In genomic region chr8:70699116-70699833, GRCm38 (mm10) we compare ENCODE assay signal across 9 mouse cellular contexts. TPM values are rescaled to one million over a fixed set of nuclear protein-coding genes. Genes with fewer than 3 reads are reported as not detected.
DNase-seq lines count a peak whose midpoint lies in the region; ATAC-seq and TF ChIP-seq lines count a peak whose summit lies in the region.
"Had no signal": no experiment of that assay in that cellular context is flagged by ENCODE, and none has a peak within 500 bp of the region (broad histone marks: within the 10 kb centered on the region; RNA-seq: fewer than 3 reads in every experiment).

No protein-coding gene starts in this region.

- in situ Hi-C loops in Patski (cut with MboI; ENCODE audit: low pct_unique_long_range_greater_than_20kb), result no loop called here

- DNase-seq in left cerebral cortex, adult 2 months (ENCODE audit: extremely low spot score in 1 of 2, low spot score in 2 of 2), result no peak
- DNase-seq in left cerebral cortex, postnatal 4 days, result no peak
- no peak for DNase-seq in Patski (ENCODE audit: low read depth, low spot score)

- peaks cover 9% of the 10 kb centered on the region for H3K36me3 ChIP-seq in hindbrain, embryonic 13.5 days
- H3K36me3 ChIP-seq in limb, embryonic 15.5 days, result 0 out of 2 replicates have a peak, but pooled peaks cover 5% of the 10 kb centered on the region
- no peaks in the 10 kb centered on the region for H3K36me3 ChIP-seq in neural tube, embryonic 14.5 days (ENCODE audit: control insufficient read depth, insufficient read depth, low read length)

- no peak; the same call in 1 of the 2 replicates for TF ChIP-seq CTCF in left cerebral cortex, adult 2 months (IDR thresholded peaks at IDR 0.05)
- TF ChIP-seq CTCF in Patski (IDR thresholded peaks at IDR 0.05), result no peak
- TF ChIP-seq CTCF in embryonic fibroblast, embryonic 13.5 days (IDR thresholded peaks at IDR 0.05; ENCODE audit: borderline replicate concordance, insufficient read depth, low read length), result no peak

- peak overlapping the region; percentile 87 for H3K4me2 ChIP-seq in hindbrain, embryonic 13.5 days
- peak overlapping the region; percentile 53 for H3K4me2 ChIP-seq in limb, embryonic 15.5 days
- peak overlapping the region; percentile 90 for H3K4me2 ChIP-seq in neural tube, embryonic 14.5 days (ENCODE audit: low read depth, low read length)

- under 1% methylated on average over 85 of the region's 89 CpGs for WGBS in hindbrain, embryonic 13.5 days
- WGBS in limb, embryonic 15.5 days, result under 1% methylated on average over 87 of the region's 89 CpGs
- under 1% methylated on average over 87 of the region's 89 CpGs for WGBS in neural tube, embryonic 14.5 days

- POLR2A ChIA-PET in Patski (lab: Charles Lee), result interaction anchor here (0.9 to 4.3 kb wide), 11 partner anchors 10 to 89 kb away, joined by 3 to 27 read pairs (median 5); partner anchors contain the start of gene Lsm4

- intact Hi-C loops in left cerebral cortex, adult 2 months (cut with DNase I), result loop anchor here (2.0 kb wide), 2 partner anchors 14 to 56 kb away; partner anchors contain the start of gene Rab3a
- intact Hi-C loops in left cerebral cortex, postnatal 4 days (cut with DNase I), result no loop called here

- CTCF ChIA-PET in Patski (lab: Charles Lee), result interaction anchor here (0.9 to 5.3 kb wide), 3 partner anchors 17 to 28 kb away, joined by 3 to 45 read pairs (median 5); partner anchors contain the start of gene Lsm4

- peak overlapping the region; percentile 91 for H3K4me3 ChIP-seq in left cerebral cortex, adult 2 months
- H3K4me3 ChIP-seq in embryonic fibroblast, embryonic 13.5 days (ENCODE audit: insufficient read depth, low read length), result peak overlapping the region; percentile 65
- H3K4me3 ChIP-seq in hindbrain, embryonic 13.5 days, result peak overlapping the region; percentile 96
- H3K4me3 ChIP-seq in limb, embryonic 15.5 days, result peak overlapping the region; percentile 71
- H3K4me3 ChIP-seq in neural tube, embryonic 14.5 days (ENCODE audit: low read depth, low read length), result peak overlapping the region; percentile 93

- H3K27ac ChIP-seq in left cerebral cortex, adult 2 months, result peak overlapping the region; percentile 100
- peak overlapping the region; percentile 77 for H3K27ac ChIP-seq in embryonic fibroblast, embryonic 13.5 days (ENCODE audit: insufficient read depth, low read length)
- H3K27ac ChIP-seq in hindbrain, embryonic 13.5 days, result peak overlapping the region; percentile 100
- H3K27ac ChIP-seq in limb, embryonic 15.5 days, result peak overlapping the region; percentile 98
- peak overlapping the region; percentile 99 for H3K27ac ChIP-seq in neural tube, embryonic 14.5 days (ENCODE audit: low read depth, low read length)

- TF ChIP-seq POLR2A in embryonic fibroblast, embryonic 13.5 days (IDR thresholded peaks at IDR 0.05; ENCODE audit: low read depth, low read length), result no peak

- peak overlapping the region; percentile 100 for H3K9ac ChIP-seq in hindbrain, embryonic 13.5 days
- H3K9ac ChIP-seq in limb, embryonic 15.5 days, result peak overlapping the region; percentile 98
- peak overlapping the region; percentile 100 for H3K9ac ChIP-seq in neural tube, embryonic 14.5 days (replicated peaks; ENCODE audit: low read depth, low read length)

- peaks cover 7% of the 10 kb centered on the region for H3K4me1 ChIP-seq in embryonic fibroblast, embryonic 13.5 days (ENCODE audit: control insufficient read depth, insufficient read depth, low read length)
- peaks cover 71% of the 10 kb centered on the region for H3K4me1 ChIP-seq in hindbrain, embryonic 13.5 days (replicated peaks)
- peaks cover 55% of the 10 kb centered on the region for H3K4me1 ChIP-seq in limb, embryonic 15.5 days
- H3K4me1 ChIP-seq in neural tube, embryonic 14.5 days (ENCODE audit: control insufficient read depth, insufficient read depth, low read length), result peaks cover 44% of the 10 kb centered on the region

- peak; percentile 0 for ATAC-seq in Patski
- ATAC-seq in hindbrain, embryonic 13.5 days (ENCODE audit: low FRiP score), result peak; percentile 7
- ATAC-seq in limb, embryonic 15.5 days (ENCODE audit: insufficient number of reproducible peaks, low FRiP score, low TSS enrichment, low read depth), result peak; percentile 5; the same call in 1 of the 2 replicates
- ATAC-seq in neural tube, embryonic 14.5 days (ENCODE audit: low read depth), result peak; percentile 29
- no peak for ATAC-seq in inflammation-experienced regulatory T-cells, adult 6 months

- no peaks in the 10 kb centered on the region for H3K9me3 ChIP-seq in hindbrain, embryonic 13.5 days
- H3K9me3 ChIP-seq in limb, embryonic 15.5 days, result no peaks in the 10 kb centered on the region
- H3K9me3 ChIP-seq in neural tube, embryonic 14.5 days (ENCODE audit: control insufficient read depth, low read length), result no peaks in the 10 kb centered on the region

- no peaks in the 10 kb centered on the region for H3K27me3 ChIP-seq in Patski
- H3K27me3 ChIP-seq in hindbrain, embryonic 13.5 days, result 0 out of 2 replicates have a peak, but pooled peaks cover 6% of the 10 kb centered on the region
- H3K27me3 ChIP-seq in limb, embryonic 15.5 days, result no peaks in the 10 kb centered on the region
- no peaks in the 10 kb centered on the region for H3K27me3 ChIP-seq in neural tube, embryonic 14.5 days (ENCODE audit: control insufficient read depth, insufficient read depth, low read length)

RNA-seq across cellular contexts. Expression of gene Jund, which starts 0.5 kb away (rescaled TPM):
- 100 to 1,000 TPM; 247 to 264 TPM for total RNA-seq in left cerebral cortex, adult 2 months (2021)
- total RNA-seq in left cerebral cortex, postnatal 4 days (2021), result 100 to 1,000 TPM; 146 to 158 TPM
- polyA plus RNA-seq in Patski (2021), result 376 TPM
- polyA plus RNA-seq in embryonic fibroblast, embryonic 13.5 days (2011; ENCODE audit: insufficient read length, low read depth, missing spikeins), result 82.2 and 90.6 TPM in 2 replicates
- polyA plus RNA-seq in hindbrain, embryonic 13.5 days (2015; fragmentation: Nextera tagmentation; extraction: Ambion mirVana), result 79.2 and 94.3 TPM in 2 replicates
- polyA plus RNA-seq in limb, embryonic 15.5 days (2015; fragmentation: Nextera tagmentation; extraction: Ambion mirVana), result 69.8 and 81.5 TPM in 2 replicates
- 115 and 119 TPM in 2 replicates for polyA plus RNA-seq in neural tube, embryonic 14.5 days (2014; fragmentation: Nextera tagmentation; extraction: Ambion mirVana)
- polyA plus RNA-seq in inflammation-experienced regulatory T-cells, adult 6 months (2017; shearing (Covaris generic)), result 10 to 100 TPM; 13.9 to 23.2 (median 16.6) TPM

RNA-seq across cellular contexts. Expression of gene Iqcn, which starts 4.0 kb away (rescaled TPM):
- under 1 TPM; 0.16 to 0.21 TPM for total RNA-seq in left cerebral cortex, adult 2 months (2021)
- under 1 TPM; 0.40 to 0.50 TPM for total RNA-seq in left cerebral cortex, postnatal 4 days (2021)
- polyA plus RNA-seq in Patski (2021), result 0.06 TPM
- polyA plus RNA-seq in embryonic fibroblast, embryonic 13.5 days (2011; ENCODE audit: insufficient read length, low read depth, missing spikeins), result not detected in 2 replicates
- 0.04 and 0.09 TPM in 2 replicates for polyA plus RNA-seq in hindbrain, embryonic 13.5 days (2015; fragmentation: Nextera tagmentation; extraction: Ambion mirVana)
- 0.04 TPM in 2 replicates for polyA plus RNA-seq in limb, embryonic 15.5 days (2015; fragmentation: Nextera tagmentation; extraction: Ambion mirVana)
- polyA plus RNA-seq in neural tube, embryonic 14.5 days (2014; fragmentation: Nextera tagmentation; extraction: Ambion mirVana), result 0.13 TPM in 1 of 2 replicates, not detected in the other
- polyA plus RNA-seq in inflammation-experienced regulatory T-cells, adult 6 months (2017; shearing (Covaris generic)), result not detected

RNA-seq across cellular contexts. Expression of gene Gm3336, which starts 19.1 kb away (rescaled TPM):
- total RNA-seq in left cerebral cortex, adult 2 months (2021), result not detected
- not detected for total RNA-seq in left cerebral cortex, postnatal 4 days (2021)
- 1.1 TPM for polyA plus RNA-seq in Patski (2021)
- polyA plus RNA-seq in embryonic fibroblast, embryonic 13.5 days (2011; ENCODE audit: insufficient read length, low read depth, missing spikeins), result not detected in 2 replicates
- not detected in 2 replicates for polyA plus RNA-seq in hindbrain, embryonic 13.5 days (2015; fragmentation: Nextera tagmentation; extraction: Ambion mirVana)
- not detected in 2 replicates for polyA plus RNA-seq in limb, embryonic 15.5 days (2015; fragmentation: Nextera tagmentation; extraction: Ambion mirVana)
- not detected in 2 replicates for polyA plus RNA-seq in neural tube, embryonic 14.5 days (2014; fragmentation: Nextera tagmentation; extraction: Ambion mirVana)
- polyA plus RNA-seq in inflammation-experienced regulatory T-cells, adult 6 months (2017; shearing (Covaris generic)), result under 1 TPM in 1 of 3 experiments, not detected in 2; 0.55 TPM
- total RNA-seq: adrenal gland, postnatal 4 days had no signal

RNA-seq across cellular contexts. Expression of gene Pde4c, which starts 24.2 kb away (rescaled TPM):
- total RNA-seq in left cerebral cortex, adult 2 months (2021), result 1 to 10 TPM; 1.9 to 3.0 TPM
- total RNA-seq in left cerebral cortex, postnatal 4 days (2021), result under 1 TPM; 0.56 to 0.66 TPM
- 15.0 TPM for polyA plus RNA-seq in Patski (2021)
- not detected in 2 replicates for polyA plus RNA-seq in embryonic fibroblast, embryonic 13.5 days (2011; ENCODE audit: insufficient read length, low read depth, missing spikeins)
- polyA plus RNA-seq in hindbrain, embryonic 13.5 days (2015; fragmentation: Nextera tagmentation; extraction: Ambion mirVana), result 0.14 and 0.23 TPM in 2 replicates
- 0.05 and 0.16 TPM in 2 replicates for polyA plus RNA-seq in limb, embryonic 15.5 days (2015; fragmentation: Nextera tagmentation; extraction: Ambion mirVana)
- polyA plus RNA-seq in neural tube, embryonic 14.5 days (2014; fragmentation: Nextera tagmentation; extraction: Ambion mirVana), result 0.10 and 0.27 TPM in 2 replicates
- polyA plus RNA-seq in inflammation-experienced regulatory T-cells, adult 6 months (2017; shearing (Covaris generic)), result under 1 TPM; 0.19 to 0.59 (median 0.25) TPM

RNA-seq across cellular contexts. Expression of gene Lsm4, which starts 26.2 kb away (rescaled TPM):
- total RNA-seq in left cerebral cortex, adult 2 months (2021), result 10 to 100 TPM; 62.1 to 62.9 TPM
- 10 to 100 TPM; 85.2 to 93.7 TPM for total RNA-seq in left cerebral cortex, postnatal 4 days (2021)
- 189 TPM for polyA plus RNA-seq in Patski (2021)
- polyA plus RNA-seq in embryonic fibroblast, embryonic 13.5 days (2011; ENCODE audit: insufficient read length, low read depth, missing spikeins), result 54.9 and 60.2 TPM in 2 replicates
- polyA plus RNA-seq in hindbrain, embryonic 13.5 days (2015; fragmentation: Nextera tagmentation; extraction: Ambion mirVana), result 191 and 193 TPM in 2 replicates
- polyA plus RNA-seq in limb, embryonic 15.5 days (2015; fragmentation: Nextera tagmentation; extraction: Ambion mirVana), result 199 and 201 TPM in 2 replicates
- polyA plus RNA-seq in neural tube, embryonic 14.5 days (2014; fragmentation: Nextera tagmentation; extraction: Ambion mirVana), result 193 and 194 TPM in 2 replicates
- polyA plus RNA-seq in inflammation-experienced regulatory T-cells, adult 6 months (2017; shearing (Covaris generic)), result 100 to 1,000 TPM in 1 of 3 experiments, 10 to 100 TPM in 2; 79.0 to 128 (median 97.8) TPM
